In genomic region chr19:53187533-53187932, GRCm38 (mm10) we compare ENCODE assay signal across 13 mouse cellular contexts. TPM values are rescaled to one million over a fixed set of nuclear protein-coding genes. Genes with fewer than 3 reads are reported as not detected.
DNase-seq lines count a peak whose midpoint lies in the region; ATAC-seq and TF ChIP-seq lines count a peak whose summit lies in the region.
"Had no signal": no experiment of that assay in that cellular context is flagged by ENCODE, and none has a peak within 500 bp of the region (broad histone marks: within the 10 kb centered on the region; RNA-seq: fewer than 3 reads in every experiment).

No protein-coding gene starts in this region.

- H3K36me3 ChIP-seq in limb, embryonic 15.5 days, result no peaks in the 10 kb centered on the region
- 0 out of 2 replicates have a peak, but pooled peaks cover 2% of the 10 kb centered on the region for H3K36me3 ChIP-seq in limb, embryonic 10.5 days
- H3K36me3 ChIP-seq in CH12.LX (replicated peaks in 1 of 2; ENCODE audit: control insufficient read depth in 1 of 2, insufficient read depth in 1 of 2, low read length in 1 of 2), result no peaks in the 10 kb centered on the region
- no peaks in the 10 kb centered on the region for H3K36me3 ChIP-seq in heart, embryonic 15.5 days
- H3K36me3 ChIP-seq: embryonic facial prominence, embryonic 10.5 days; forebrain, embryonic 12.5 days; midbrain, embryonic 13.5 days had no signal

- peaks cover 38% of the 10 kb centered on the region for H3K4me1 ChIP-seq in limb, embryonic 15.5 days
- H3K4me1 ChIP-seq in limb, embryonic 10.5 days, result peaks cover 38% of the 10 kb centered on the region
- peaks cover 3 to 39% of the 10 kb centered on the region in 2 experiments; a peak in 3 of 4 replicates for H3K4me1 ChIP-seq in CH12.LX (ENCODE audit: control insufficient read depth in 1 of 2, insufficient read depth in 2 of 2)
- H3K4me1 ChIP-seq in heart, embryonic 15.5 days (replicated peaks), result peaks cover 84% of the 10 kb centered on the region

- no peaks in the 10 kb centered on the region for H3K79me2 ChIP-seq in CH12.LX (replicated peaks; ENCODE audit: control insufficient read depth, extremely low read depth, insufficient read depth, poor library complexity, severe bottlenecking)

- H3K4me3 ChIP-seq in limb, embryonic 15.5 days, result no peak overlapping the region
- no peak overlapping the region for H3K4me3 ChIP-seq in limb, embryonic 10.5 days
- no peak overlapping the region for H3K4me3 ChIP-seq in CH12.LX (replicated peaks in 1 of 3; ENCODE audit: low read depth in 2 of 3, low read length in 2 of 3, poor library complexity in 1 of 3)
- peak overlapping the region; percentile 13; the same call in 1 of the 2 replicates for H3K4me3 ChIP-seq in heart, embryonic 15.5 days
- H3K4me3 ChIP-seq: embryonic facial prominence, embryonic 10.5 days; forebrain, embryonic 12.5 days; midbrain, embryonic 13.5 days had no signal

- dilution Hi-C loops in CH12.LX (cut with MboI; ENCODE audit: extremely low pct_ligation_motif_present, extremely low pct_unique_long_range_greater_than_20kb, low sequenced_read_pairs), result no loop called here

- TF ChIP-seq CTCF in CH12.LX (conservative IDR thresholded peaks at IDR 0.05 in 1 of 2, IDR thresholded peaks at IDR 0.05 in 1 of 2; ENCODE audit: low read depth in 2 of 2, low read length in 2 of 2), result no peak

- H3K27me3 ChIP-seq in limb, embryonic 15.5 days, result no peaks in the 10 kb centered on the region
- no peaks in the 10 kb centered on the region for H3K27me3 ChIP-seq in limb, embryonic 10.5 days (ENCODE audit: low read depth, poor library complexity, severe bottlenecking)
- no peaks in the 10 kb centered on the region for H3K27me3 ChIP-seq in CH12.LX (replicated peaks)
- H3K27me3 ChIP-seq in heart, embryonic 15.5 days, result no peaks in the 10 kb centered on the region
- H3K27me3 ChIP-seq: forebrain, embryonic 12.5 days; midbrain, embryonic 13.5 days had no signal

- no peak for TF ChIP-seq POLR2A in CH12.LX (IDR thresholded peaks at IDR 0.05; ENCODE audit: low read depth, low read length)

- H3K9me3 ChIP-seq in limb, embryonic 15.5 days, result no peaks in the 10 kb centered on the region
- H3K9me3 ChIP-seq in limb, embryonic 10.5 days (replicated peaks), result no peaks in the 10 kb centered on the region
- H3K9me3 ChIP-seq in CH12.LX (replicated peaks; ENCODE audit: low read length), result no peaks in the 10 kb centered on the region
- no peaks in the 10 kb centered on the region for H3K9me3 ChIP-seq in heart, embryonic 15.5 days (replicated peaks)
- H3K9me3 ChIP-seq: embryonic facial prominence, embryonic 10.5 days; forebrain, embryonic 12.5 days; midbrain, embryonic 13.5 days had no signal

- TF ChIP-seq EP300 in CH12.LX (IDR thresholded peaks at IDR 0.05; ENCODE audit: low read length), result no peak

- no peak overlapping the region for H3K9ac ChIP-seq in limb, embryonic 15.5 days
- no peak overlapping the region for H3K9ac ChIP-seq in CH12.LX (ENCODE audit: insufficient read depth, low read depth)
- H3K9ac ChIP-seq in heart, embryonic 15.5 days, result no peak overlapping the region
- H3K9ac ChIP-seq: forebrain, embryonic 12.5 days; midbrain, embryonic 13.5 days had no signal

- no peak overlapping the region for H3K4me2 ChIP-seq in limb, embryonic 15.5 days
- peak overlapping the region; percentile 82; the same call in 1 of the 2 replicates for H3K4me2 ChIP-seq in CH12.LX (ENCODE audit: insufficient read depth, low read depth, poor library complexity, severe bottlenecking)
- peak overlapping the region; percentile 44 for H3K4me2 ChIP-seq in heart, embryonic 15.5 days
- H3K4me2 ChIP-seq: forebrain, embryonic 12.5 days; midbrain, embryonic 13.5 days had no signal

- 74% methylated on average over 7 of the region's 7 CpGs for WGBS in limb, embryonic 15.5 days
- 86% methylated on average over 7 of the region's 7 CpGs for WGBS in limb, embryonic 10.5 days
- WGBS in heart, embryonic 15.5 days, result 29% methylated on average over 7 of the region's 7 CpGs

- DNase-seq in limb, embryonic 10.5 days (ENCODE audit: low spot score), result no peak
- DNase-seq in CH12.LX (ENCODE audit: extremely low read depth), result no peak
- DNase-seq in natural killer cell, adult 2 months (ENCODE audit: low spot score in 2 of 2), result peak; percentile 54 to 62
- no peak for DNase-seq in c-Kit-positive CD71-positive TER-119-positive erythroid progenitor cells, embryonic 14.5 days (ENCODE audit: low spot score)
- DNase-seq in left cerebral cortex, adult 9 months (ENCODE audit: low spot score in 2 of 2), result no peak
- DNase-seq: adrenal gland, postnatal 10 days; lung, postnatal 10 days; right cerebral cortex, postnatal 14 days had no signal

- in situ Hi-C loops in CH12.LX (cut with MboI; ENCODE audit: low pct_ligation_motif_present, low pct_unique_long_range_greater_than_20kb, low sequenced_read_pairs), result no loop called here

- no peak for ATAC-seq in limb, embryonic 15.5 days (ENCODE audit: insufficient number of reproducible peaks, low FRiP score, low TSS enrichment, low read depth)
- no peak for ATAC-seq in heart, embryonic 15.5 days (replicated peaks; ENCODE audit: insufficient number of reproducible peaks, insufficient read depth, low FRiP score, low read depth)
- ATAC-seq: midbrain, embryonic 13.5 days had no signal

- no peak for TF ChIP-seq RAD21 in CH12.LX (IDR thresholded peaks at IDR 0.05; ENCODE audit: low read depth, low read length)

- peak overlapping the region; percentile 33; the same call in 1 of the 2 replicates for H3K27ac ChIP-seq in limb, embryonic 15.5 days
- H3K27ac ChIP-seq in limb, embryonic 10.5 days, result no peak overlapping the region
- no peak overlapping the region for H3K27ac ChIP-seq in CH12.LX (ENCODE audit: insufficient read depth, low read depth)
- peak overlapping the region; percentile 71 for H3K27ac ChIP-seq in heart, embryonic 15.5 days
- H3K27ac ChIP-seq: embryonic facial prominence, embryonic 10.5 days; forebrain, embryonic 12.5 days; midbrain, embryonic 13.5 days had no signal

TF ChIP-seq in CH12.LX, 34 proteins besides CTCF, POLR2A, EP300 and RAD21:
- no peak for TF ChIP-seq HCFC1 (IDR thresholded peaks at IDR 0.05; ENCODE audit: low read depth, low read length)
- TF ChIP-seq ZMIZ1 (IDR thresholded peaks at IDR 0.05; ENCODE audit: low read depth, low read length), result no peak
- TF ChIP-seq ZKSCAN1 (IDR thresholded peaks at IDR 0.05; ENCODE audit: borderline replicate concordance, low read depth, low read length), result no peak
- TF ChIP-seq JUN (IDR thresholded peaks at IDR 0.05; ENCODE audit: insufficient read depth, low read depth, low read length), result no peak
- TF ChIP-seq MYC (IDR thresholded peaks at IDR 0.05; ENCODE audit: low read depth, low read length), result no peak
- no peak for TF ChIP-seq TCF12 (IDR thresholded peaks at IDR 0.05; ENCODE audit: low read depth, low read length)
- TF ChIP-seq MEF2A (IDR thresholded peaks at IDR 0.05; ENCODE audit: borderline replicate concordance, low read depth, low read length), result no peak; the same call in 1 of the 2 replicates
- TF ChIP-seq ETS1 (conservative IDR thresholded peaks at IDR 0.05; ENCODE audit: low read depth, low read length), result no peak
- no peak for TF ChIP-seq BHLHE40 (IDR thresholded peaks at IDR 0.05; ENCODE audit: low read depth, low read length)
- no peak for TF ChIP-seq USF1 (IDR thresholded peaks at IDR 0.05; ENCODE audit: low read depth, low read length)
- TF ChIP-seq CHD2 (IDR thresholded peaks at IDR 0.05; ENCODE audit: low read length), result no peak

RNA-seq across cellular contexts. Expression of gene Add3, which starts 47.3 kb away (rescaled TPM):
- polyA plus RNA-seq in limb, embryonic 15.5 days (2015; fragmentation: Nextera tagmentation; extraction: Ambion mirVana), result 97.1 and 98.7 TPM in 2 replicates
- polyA plus RNA-seq in limb, embryonic 10.5 days (2016; fragmentation: Nextera tagmentation; extraction: Ambion mirVana), result 46.4 and 63.7 TPM in 2 replicates
- total RNA-seq in CH12.LX (2012; rRNA removed) (11.2 and 16.4 TPM in 2 replicates), CH12.LX (2014; rRNA removed) (16.3 and 16.9 TPM in 2 replicates)
- 16.2 and 18.4 TPM in 2 replicates for polyA plus RNA-seq in CH12.LX (2012; ENCODE audit: insufficient read length, low read depth)
- 112 and 118 TPM in 2 replicates for polyA plus RNA-seq in heart, embryonic 15.5 days (2015; fragmentation: Nextera tagmentation; extraction: Ambion mirVana)

Comparison
In these comparisons a context has a peak if more than half of its experiments do, and no peak if none do; other contexts are left out.
1. H3K27ac ChIP-seq: peak in limb, embryonic 15.5 days (single experiment) and heart, embryonic 15.5 days (single experiment); none in limb, embryonic 10.5 days (single experiment) and CH12.LX (single experiment).
2. DNase-seq: peak in natural killer cell, adult 2 months (2 of 2); none in limb, embryonic 10.5 days (single experiment), CH12.LX (single experiment), c-Kit-positive CD71-positive TER-119-positive erythroid progenitor cells, embryonic 14.5 days (single experiment) and left cerebral cortex, adult 9 months (0 of 2).